In the genomic region with DNA sequence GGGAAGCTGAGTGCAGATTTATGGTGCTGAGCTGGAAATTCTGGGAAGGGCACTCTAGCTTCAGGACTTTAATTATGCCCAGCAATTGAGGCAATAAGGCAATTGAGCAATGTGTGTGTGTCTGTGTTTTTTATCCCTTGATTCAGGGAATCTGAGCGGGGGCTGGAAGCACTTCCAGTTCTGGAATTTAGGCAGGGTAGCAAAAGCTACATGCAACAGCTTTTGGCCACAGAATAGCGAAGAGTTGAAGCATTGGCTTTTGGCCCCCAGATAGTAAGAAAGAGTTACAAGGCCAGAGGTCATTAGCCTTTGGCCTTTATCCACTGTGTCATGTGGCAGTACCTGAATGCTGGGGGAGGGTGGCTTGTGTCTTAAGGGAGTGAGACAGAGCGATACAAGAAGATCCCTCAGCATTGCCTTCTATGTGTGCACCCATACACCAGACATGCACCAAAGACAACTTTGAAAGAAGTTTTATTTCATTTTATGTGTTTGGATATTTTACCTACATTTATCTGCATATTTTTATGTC, we compare ENCODE assay signal across 22 mouse cellular contexts. TPM values are rescaled to one million over a fixed set of nuclear protein-coding genes. Genes with fewer than 3 reads are reported as not detected.
DNase-seq lines count a peak whose midpoint lies in the region; ATAC-seq and TF ChIP-seq lines count a peak whose summit lies in the region.
"Had no signal": no experiment of that assay in that cellular context is flagged by ENCODE, and none has a peak within 500 bp of the region (broad histone marks: within the 10 kb centered on the region; RNA-seq: fewer than 3 reads in every experiment).

No protein-coding gene starts in this region.

- H3K4me3 ChIP-seq in kidney, embryonic 15.5 days (replicated peaks) = no peak overlapping the region
- no peak overlapping the region for H3K4me3 ChIP-seq in liver, postnatal 0 days (ENCODE audit: low read depth, low read length)
- H3K4me3 ChIP-seq: erythroblast, embryonic 14.5 days; heart, embryonic 10.5 days; midbrain, embryonic 13.5 days; myocyte had no signal

- H3K27me3 ChIP-seq in kidney, embryonic 15.5 days = 0 out of 2 replicates have a peak, but pooled peaks cover 4% of the 10 kb centered on the region
- H3K27me3 ChIP-seq in liver, postnatal 0 days (ENCODE audit: insufficient read depth, low read length) = no peaks in the 10 kb centered on the region

- no peak; the same call in none of the 2 replicates for TF ChIP-seq EP300 in liver, postnatal 0 days (IDR thresholded peaks at IDR 0.05; ENCODE audit: low read depth)

- TF ChIP-seq CTCF in liver, postnatal 0 days (IDR thresholded peaks at IDR 0.05; ENCODE audit: low read depth) = no peak

- no peak for ATAC-seq in kidney, embryonic 15.5 days (replicated peaks; ENCODE audit: low FRiP score)
- ATAC-seq in liver, postnatal 0 days = peak; percentile 80
- ATAC-seq: CD4-positive, CD25-positive, alpha-beta regulatory T cell, adult 4 months; midbrain, embryonic 13.5 days had no signal

- H3K9ac ChIP-seq in kidney, embryonic 15.5 days = no peak overlapping the region
- H3K9ac ChIP-seq in liver, postnatal 0 days (replicated peaks) = no peak overlapping the region; the same call in 1 of the 2 replicates
- H3K9ac ChIP-seq: forebrain, postnatal 0 days; hindbrain, embryonic 14.5 days; midbrain, embryonic 13.5 days had no signal

- no peak overlapping the region for H3K27ac ChIP-seq in kidney, embryonic 15.5 days
- peak overlapping the region; percentile 75 for H3K27ac ChIP-seq in liver, postnatal 0 days (ENCODE audit: low read depth)
- H3K27ac ChIP-seq: heart, embryonic 10.5 days; hindbrain, embryonic 14.5 days; kidney, postnatal 0 days; macrophage; midbrain, embryonic 13.5 days had no signal

- peak; percentile 7 for DNase-seq in kidney, postnatal 14 days
- peak; percentile 38 for DNase-seq in adrenal gland, postnatal 14 days
- peak; percentile 13 for DNase-seq in embryo, embryonic 11 days
- peak; percentile 35 for DNase-seq in liver, postnatal 0 days
- no peak for DNase-seq in spleen, postnatal 14 days (ENCODE audit: low spot score in 2 of 2)
- DNase-seq in right cerebral cortex, postnatal 36 days (ENCODE audit: low spot score in 2 of 2) = no peak
- DNase-seq in spleen, postnatal 10 days (ENCODE audit: low spot score in 2 of 2) = no peak
- DNase-seq: cerebellum, adult 9-10 months; forebrain, postnatal 0 days; heart, postnatal 14 days; lung, adult 18-20 months; thymus, postnatal 4 days had no signal

- H3K36me3 ChIP-seq in kidney, embryonic 15.5 days = no peaks in the 10 kb centered on the region
- H3K36me3 ChIP-seq in liver, postnatal 0 days (replicated peaks; ENCODE audit: insufficient read depth, low read length) = no peaks in the 10 kb centered on the region
- H3K36me3 ChIP-seq: heart, embryonic 10.5 days; midbrain, embryonic 13.5 days had no signal

- 40% methylated on average over 3 of the region's 3 CpGs for WGBS in kidney, embryonic 15.5 days
- 57% methylated on average over 3 of the region's 3 CpGs for WGBS in liver, postnatal 0 days (ENCODE audit: insufficient replicate concordance)

- no peaks in the 10 kb centered on the region for H3K9me3 ChIP-seq in kidney, embryonic 15.5 days (replicated peaks)
- no peaks in the 10 kb centered on the region for H3K9me3 ChIP-seq in liver, postnatal 0 days (ENCODE audit: low read length)
- H3K9me3 ChIP-seq: heart, embryonic 10.5 days; midbrain, embryonic 13.5 days had no signal

- H3K4me2 ChIP-seq in kidney, embryonic 15.5 days = no peak overlapping the region
- no peak overlapping the region for H3K4me2 ChIP-seq in liver, postnatal 0 days (ENCODE audit: low read depth, low read length)
- H3K4me2 ChIP-seq: hindbrain, embryonic 14.5 days; midbrain, embryonic 13.5 days had no signal

- no peaks in the 10 kb centered on the region for H3K4me1 ChIP-seq in kidney, embryonic 15.5 days
- H3K4me1 ChIP-seq in liver, postnatal 0 days (ENCODE audit: insufficient read depth) = no peaks in the 10 kb centered on the region; the same call in 1 of the 2 replicates
- H3K4me1 ChIP-seq: heart, embryonic 10.5 days; midbrain, embryonic 13.5 days had no signal

RNA-seq across cellular contexts. Expression of gene Zyg11a, which starts 7.6 kb away (rescaled TPM):
- polyA plus RNA-seq in kidney, embryonic 15.5 days (2015; fragmentation: Nextera tagmentation; extraction: Ambion mirVana) = 0.22 and 0.26 TPM in 2 replicates
- 0.79 and 1.4 TPM in 2 replicates for total RNA-seq in adrenal gland, postnatal 14 days (2021)
- 0.75 and 0.86 TPM in 2 replicates for polyA plus RNA-seq in liver, postnatal 0 days (2015; fragmentation: Nextera tagmentation; extraction: Ambion mirVana)
- total RNA-seq: forebrain, postnatal 0 days; left cerebral cortex, postnatal 36 days had no signal
- polyA plus RNA-seq: CD4-positive, CD25-positive, alpha-beta regulatory T cell, adult 4 months; erythroblast, embryonic 14.5 days; forebrain, postnatal 0 days; heart, embryonic 10.5 days; hindbrain, embryonic 14.5 days; macrophage; midbrain, embryonic 13.5 days; myocyte had no signal

Comparison
In these comparisons a context has a peak if more than half of its experiments do, and no peak if none do; other contexts are left out.
1. DNase-seq: peak in kidney, postnatal 14 days (single experiment), adrenal gland, postnatal 14 days (single experiment), embryo, embryonic 11 days (single experiment) and liver, postnatal 0 days (single experiment); none in spleen, postnatal 14 days (0 of 2), right cerebral cortex, postnatal 36 days (0 of 2) and spleen, postnatal 10 days (0 of 2).